Mouse (Mus musculus) WW6 (cell line): ENCODE results near the gene Olfr419.

ENCODE experiments used
- DNase-seq: peaks from one replicate; pipeline ENCODE4 v3.0.0-alpha.2; 2013; ENCODE audit warnings: low read depth, low spot score

The Olfr419 gene

GRCm38 (mm10) chr1:174251961-174252360 lies at the start of gene Olfr419:
Gene Olfr419, minus strand, starts transcription at chr1:174252061.
- no peak for DNase-seq

- no peak for DNase-seq
These were observed 18.8 kb upstream of the Olfr419 start for GRCm38 (mm10) chr1:174270643-174271042.

GRCm38 (mm10) chr1:174269162-174269561 lies 17.3 kb upstream of the Olfr419 start:
- DNase-seq, result no peak

GRCm38 (mm10) chr1:174267816-174268215 lies 16.0 kb upstream of the Olfr419 start:
- no peak for DNase-seq

GRCm38 (mm10) chr1:174250376-174250775 lies 1.5 kb downstream of the Olfr419 start:
- no peak for DNase-seq

GRCm38 (mm10) chr1:174247170-174247569 lies 4.7 kb downstream of the Olfr419 start:
- no peak for DNase-seq

- DNase-seq, result no peak
These were observed 5.8 kb downstream of the Olfr419 start for GRCm38 (mm10) chr1:174246080-174246479.

GRCm38 (mm10) chr1:174244621-174245020 lies 7.2 kb downstream of the Olfr419 start:
- DNase-seq, result no peak

GRCm38 (mm10) chr1:174239916-174240315 lies 11.9 kb downstream of the Olfr419 start:
- no peak for DNase-seq

- no peak for DNase-seq
These were observed 35.2 kb downstream of the Olfr419 start for GRCm38 (mm10) chr1:174216528-174217204.

- no peak for DNase-seq
These were observed 36.4 kb downstream of the Olfr419 start for GRCm38 (mm10) chr1:174215270-174216038.

GRCm38 (mm10) chr1:174212286-174212685 lies 39.6 kb downstream of the Olfr419 start:
- DNase-seq, result no peak

GRCm38 (mm10) chr1:174204699-174205098 lies 47.2 kb downstream of the Olfr419 start:
- no peak for DNase-seq
